Mouse (Mus musculus) liver, embryonic 14.5 days (tissue): ENCODE measurements around the gene Snapc3. TPM values are rescaled to one million over a fixed set of nuclear protein-coding genes. Genes with fewer than 3 reads are reported as not detected.

Source experiments
- ATAC-seq: fragments of 200-750 bp; cut with Nextera tagmentation; 2 replicates; pipeline ENCODE4 v1.8.0; 2017; ENCODE audit warnings: moderate number of reproducible peaks, mild to moderate bottlenecking, moderate library complexity; ENCODE audit not compliant: insufficient read depth
- DNase-seq, 3 experiments: peaks; one replicate each; pipeline ENCODE4 v3.0.0-alpha.2; 2012 to 2013; ENCODE audit warnings: low read depth in 3 of 3, low spot score in 3 of 3
- H3K27ac ChIP-seq: fragments of 300-500 bp; sonication (generic); 2 replicates; pipeline ENCODE4 v1.5.1; 2014; ENCODE audit warnings: moderate library complexity, mild to moderate bottlenecking, control low read depth, inconsistent platforms
- H3K27me3 ChIP-seq: fragments of 300-500 bp; sonication (generic); 2 replicates; pipeline ENCODE4 v1.6.1; 2014; ENCODE audit warnings: mild to moderate bottlenecking, low read length, moderate library complexity; ENCODE audit not compliant: control insufficient read depth, insufficient read depth
- H3K36me3 ChIP-seq: fragments of 300-500 bp; sonication (generic); replicated peaks from 2 replicates; pipeline ENCODE4 v1.6.1; 2014; ENCODE audit warnings: low read depth; ENCODE audit not compliant: control insufficient read depth, insufficient read depth
- H3K4me1 ChIP-seq, 2 experiments: fragments of 200-500 bp in 1 of 2; fragments of 300-500 bp in 1 of 2; sonication (generic) in 1 of 2; replicated peaks; 2 replicates each; pipeline ENCODE4 v1.6.1; 2012 to 2014; ENCODE audit warnings: antibody characterized with exemption in 1 of 2, inconsistent platforms in 1 of 2, low read length in 1 of 2; ENCODE audit not compliant: control insufficient read depth in 2 of 2, insufficient read depth in 2 of 2
- H3K4me2 ChIP-seq: fragments of 300-500 bp; sonication (generic); 2 replicates; pipeline ENCODE4 v1.6.1; 2014; ENCODE audit warnings: low read depth, mild to moderate bottlenecking, control low read depth, moderate library complexity
- H3K4me3 ChIP-seq, 2 experiments: fragments of 200-500 bp in 1 of 2; fragments of 300-500 bp in 1 of 2; sonication (generic) in 1 of 2; 2 replicates each; pipeline ENCODE4 v1.5.1; 2012 to 2014; ENCODE audit warnings: low read depth in 2 of 2, low read length in 2 of 2, mild to moderate bottlenecking in 2 of 2, control low read depth in 1 of 2, inconsistent platforms in 1 of 2, moderate library complexity in 1 of 2; ENCODE audit not compliant: insufficient read depth in 1 of 2
- H3K9ac ChIP-seq: fragments of 300-500 bp; sonication (generic); replicated peaks from 2 replicates; pipeline ENCODE4 v1.6.1; 2014; ENCODE audit warnings: mild to moderate bottlenecking, control low read depth, moderate library complexity
- H3K9me3 ChIP-seq: fragments of 300-500 bp; sonication (generic); 2 replicates; pipeline ENCODE4 v1.6.1; 2016; ENCODE audit warnings: low read length, mixed read lengths; ENCODE audit not compliant: control insufficient read depth
- CTCF ChIP-seq: IDR thresholded peaks from 2 replicates; pipeline ENCODE4 v1.5.1; 2016; ENCODE audit warnings: antibody characterized with exemption, low read depth, control low read depth
- EP300 ChIP-seq: IDR thresholded peaks from 2 replicates; pipeline ENCODE4 v1.6.1; 2016; ENCODE audit warnings: antibody characterized with exemption, low read depth
- WGBS: fragments of 180-500 bp; shearing (Covaris S2); extraction: QIAGEN DNeasy Blood & Tissue Kit; methylation state at CpG from one replicate; pipeline ENCODE4 v1.1.7; 2014; ENCODE audit not compliant: insufficient replicate concordance; 5-methylcytosine and 5-hydroxymethylcytosine counted together
- polyA plus RNA-seq, 2 experiments: library from polyadenylated mRNA; depleted of rRNA in 1 of 2; stranded (reverse) in 1 of 2; unstranded in 1 of 2; fragments of >200 nt; fragmentation: Nextera tagmentation in 1 of 2; extraction: Ambion mirVana in 1 of 2; gene quantifications; 2 replicates each; pipeline versions ENCODE4 v1.2.1 to v1.2.3; 2012 to 2014

Snapc3 gene
- polyA plus RNA-seq, 2 experiments, result 6.4 to 8.3 TPM

GRCm38 (mm10) chr4:83436375-83436774 is 18.9 kb downstream of the Snapc3 start:
- DNase-seq (no peak), ATAC-seq (no peak)
- H3K4me3 ChIP-seq, result no peak overlapping the region
- no peaks in the 10 kb centered on the region for H3K9me3 ChIP-seq
- H3K4me2 ChIP-seq, result no peak overlapping the region
- no peak overlapping the region for H3K9ac ChIP-seq
- 81% methylated on average over 8 of the region's 8 CpGs for WGBS
- no peaks in the 10 kb centered on the region for H3K27me3 ChIP-seq
- TF ChIP-seq EP300, result no peak
- TF ChIP-seq CTCF, result no peak
- H3K27ac ChIP-seq, result no peak overlapping the region
- no peaks in the 10 kb centered on the region for H3K4me1 ChIP-seq
- H3K36me3 ChIP-seq, result peaks cover 25% of the 10 kb centered on the region

GRCm38 (mm10) chr4:83438116-83438515 is 20.6 kb downstream of the Snapc3 start:
- Histone ChIP-seq H3K36me3 (peaks cover 25% of the 10 kb centered on the region), H3K4me1 (no peaks in the 10 kb centered on the region), H3K27me3 (no peaks in the 10 kb centered on the region), H3K4me2 (no peak overlapping the region), H3K9ac (no peak overlapping the region), H3K9me3 (no peaks in the 10 kb centered on the region), H3K27ac (no peak overlapping the region), H3K4me3 (no peak overlapping the region)
- DNase-seq (no peak), ATAC-seq (no peak)
- TF ChIP-seq CTCF (no peak), EP300 (no peak)

- WGBS, result 24% methylated on average over 5 of the region's 5 CpGs
- Histone ChIP-seq H3K4me3 (no peak overlapping the region), H3K27me3 (no peaks in the 10 kb centered on the region), H3K9me3 (no peaks in the 10 kb centered on the region), H3K4me2 (no peak overlapping the region), H3K9ac (no peak overlapping the region), H3K4me1 (no peaks in the 10 kb centered on the region), H3K27ac (no peak overlapping the region), H3K36me3 (peaks cover 25% of the 10 kb centered on the region)
- TF ChIP-seq EP300, result no peak
- TF ChIP-seq CTCF, result no peak
- DNase-seq (peak in 1 of 3 experiments; percentile 3), ATAC-seq (no peak)
These were observed 21.5 kb downstream of the Snapc3 start for GRCm38 (mm10) chr4:83439045-83439444.

- no peak overlapping the region for H3K4me3 ChIP-seq
- no peak overlapping the region for H3K27ac ChIP-seq
- peaks cover 20% of the 10 kb centered on the region for H3K36me3 ChIP-seq
- no peak overlapping the region for H3K9ac ChIP-seq
- DNase-seq (no peak), ATAC-seq (no peak)
- no peak for TF ChIP-seq EP300
- TF ChIP-seq CTCF, result no peak
- H3K27me3 ChIP-seq, result no peaks in the 10 kb centered on the region
- 73% methylated on average over 4 of the region's 4 CpGs for WGBS
- H3K9me3 ChIP-seq, result no peaks in the 10 kb centered on the region
- no peak overlapping the region for H3K4me2 ChIP-seq
- no peaks in the 10 kb centered on the region for H3K4me1 ChIP-seq
These were observed 23.5 kb downstream of the Snapc3 start for GRCm38 (mm10) chr4:83441050-83441449.

- Histone ChIP-seq H3K27ac (no peak overlapping the region), H3K4me1 (no peaks in the 10 kb centered on the region), H3K4me2 (no peak overlapping the region), H3K4me3 (no peak overlapping the region), H3K9me3 (no peaks in the 10 kb centered on the region), H3K9ac (no peak overlapping the region), H3K27me3 (no peaks in the 10 kb centered on the region), H3K36me3 (peaks cover 52% of the 10 kb centered on the region)
- TF ChIP-seq EP300 (no peak), CTCF (no peak)
- DNase-seq (no peak), ATAC-seq (no peak)
- WGBS, result 86% methylated on average over 4 of the region's 4 CpGs
These were observed 33.3 kb downstream of the Snapc3 start for GRCm38 (mm10) chr4:83450785-83451184.

- TF ChIP-seq EP300 (no peak), CTCF (no peak)
- Histone ChIP-seq H3K27me3 (no peaks in the 10 kb centered on the region), H3K9me3 (no peaks in the 10 kb centered on the region), H3K27ac (no peak overlapping the region), H3K4me3 (no peak overlapping the region), H3K4me2 (no peak overlapping the region), H3K4me1 (no peaks in the 10 kb centered on the region), H3K9ac (no peak overlapping the region), H3K36me3 (peaks cover 67% of the 10 kb centered on the region)
- DNase-seq (no peak), ATAC-seq (no peak)
- 84% methylated on average over 5 of the region's 5 CpGs for WGBS
These were observed 42.6 kb downstream of the Snapc3 start for GRCm38 (mm10) chr4:83460106-83460505.
